Mouse (Mus musculus) C2C12 (cell line): Measurements from ENCODE around the gene Krt10.

ENCODE experiments used
- CEBPB ChIP-seq: IDR thresholded peaks from one replicate; pipeline ENCODE4 v1.6.1; 2011; ENCODE audit warnings: low read depth, mild to moderate bottlenecking, control low read depth, moderate library complexity
- CTCF ChIP-seq: IDR thresholded peaks from one replicate; pipeline ENCODE4 v1.5.1; 2011; ENCODE audit not compliant: control insufficient read depth, insufficient read depth, insufficient read length
- FOSL1 ChIP-seq: IDR thresholded peaks from one replicate; pipeline ENCODE4 v1.8.0; 2011; ENCODE audit warnings: mild to moderate bottlenecking, low read length; ENCODE audit not compliant: poor library complexity, insufficient read depth, severe bottlenecking
- MAX ChIP-seq: IDR thresholded peaks from one replicate; pipeline ENCODE4 v1.6.1; 2011; ENCODE audit warnings: mild to moderate bottlenecking, control low read depth
- MYOD1 ChIP-seq: IDR thresholded peaks from one replicate; pipeline ENCODE4 v1.6.1; 2011; ENCODE audit warnings: low read depth; ENCODE audit not compliant: control insufficient read depth, insufficient read length
- MYOG ChIP-seq: IDR thresholded peaks from one replicate; pipeline ENCODE4 v1.6.1; 2011; ENCODE audit not compliant: control insufficient read depth, insufficient read length; ENCODE audit errors: extremely low read depth
- USF1 ChIP-seq: IDR thresholded peaks from one replicate; pipeline ENCODE4 v1.6.1; 2011; ENCODE audit warnings: low read depth, mild to moderate bottlenecking, control low read depth, moderate library complexity

- no peak for TF ChIP-seq CTCF
- no peak for TF ChIP-seq MYOD1
- no peak for TF ChIP-seq USF1
- no peak for TF ChIP-seq MYOG
- TF ChIP-seq CEBPB = no peak
- no peak for TF ChIP-seq MAX
- no peak for TF ChIP-seq FOSL1
Observed at GRCm38 (mm10) chr11:99417819-99418218, 28.7 kb upstream of the Krt10 start.
